Mouse (Mus musculus) hindbrain, postnatal 0 days (tissue): ENCODE data around the gene Cdr2. TPM values are rescaled to one million over a fixed set of nuclear protein-coding genes. Genes with fewer than 3 reads are reported as not detected.
"Not testable (repeated sequence)": the region's sequence is repeated elsewhere in the genome, so short reads cannot be mapped to it uniquely, and the experiment has no call there.

Source experiments
- ATAC-seq: fragments of 200-750 bp; cut with Nextera tagmentation; 2 replicates; pipeline ENCODE4 v1.8.0; 2017; ENCODE audit warnings: mild to moderate bottlenecking, moderate TSS enrichment, moderate library complexity
- DNase-seq: peaks from one replicate; pipeline ENCODE4 v3.0.0-alpha.2; 2015; ENCODE audit warnings: low spot score
- H3K27ac ChIP-seq: fragments of 300-500 bp; sonication (generic); 2 replicates; pipeline ENCODE4 v1.5.1; 2014; ENCODE audit warnings: mild to moderate bottlenecking
- H3K27me3 ChIP-seq: fragments of 300-500 bp; sonication (generic); 2 replicates; pipeline ENCODE4 v1.6.1; 2014; ENCODE audit warnings: low read length, mixed read lengths; ENCODE audit not compliant: insufficient read depth
- H3K36me3 ChIP-seq: fragments of 300-500 bp; sonication (generic); 2 replicates; pipeline ENCODE4 v1.6.1; 2014; ENCODE audit warnings: low read length, mixed read lengths; ENCODE audit not compliant: insufficient read depth
- H3K4me1 ChIP-seq: fragments of 300-500 bp; sonication (generic); 2 replicates; pipeline ENCODE4 v1.6.1; 2014; ENCODE audit warnings: antibody characterized with exemption, low read length, mixed read lengths; ENCODE audit not compliant: insufficient read depth
- H3K4me2 ChIP-seq: fragments of 300-500 bp; sonication (generic); 2 replicates; pipeline ENCODE4 v1.6.1; 2014; ENCODE audit warnings: low read depth, mild to moderate bottlenecking, low read length, moderate library complexity, mixed read lengths
- H3K4me3 ChIP-seq: fragments of 300-500 bp; sonication (generic); 2 replicates; pipeline ENCODE4 v1.5.1; 2014; ENCODE audit warnings: low read length
- H3K9ac ChIP-seq: fragments of 300-500 bp; sonication (generic); replicated peaks from 2 replicates; pipeline ENCODE4 v1.6.1; 2014; ENCODE audit warnings: mild to moderate bottlenecking, low read length, moderate library complexity, mixed read lengths
- H3K9me3 ChIP-seq: fragments of 300-500 bp; sonication (generic); 2 replicates; pipeline ENCODE4 v1.6.1; 2016; ENCODE audit warnings: low read length, mixed read lengths
- CTCF ChIP-seq: IDR thresholded peaks from 2 replicates; pipeline ENCODE4 v1.5.1; 2016; ENCODE audit warnings: antibody characterized with exemption, control low read depth, low read depth
- WGBS: fragments of 180-500 bp; shearing (Covaris S2); extraction: QIAGEN DNeasy Blood & Tissue Kit; methylation state at CpG from one replicate; pipeline ENCODE4 v1.1.7; 2014; 5-methylcytosine and 5-hydroxymethylcytosine counted together
- polyA plus RNA-seq: library from polyadenylated mRNA; unstranded; fragments of >200 nt; fragmentation: Nextera tagmentation; extraction: Ambion mirVana; gene quantifications from 2 replicates; pipeline ENCODE4 v1.2.1, GENCODE M21; 2015
- total RNA-seq: library from RNA; depleted of rRNA; stranded (reverse); fragments of >200 nt; gene quantifications from 2 replicates; pipeline ENCODE4 v1.2.3, GENCODE M21; 2014

Cdr2 gene
- total and polyA plus RNA-seq, 2 experiments from 2014 or later, result 11.2 to 24.6 TPM

DNA sequence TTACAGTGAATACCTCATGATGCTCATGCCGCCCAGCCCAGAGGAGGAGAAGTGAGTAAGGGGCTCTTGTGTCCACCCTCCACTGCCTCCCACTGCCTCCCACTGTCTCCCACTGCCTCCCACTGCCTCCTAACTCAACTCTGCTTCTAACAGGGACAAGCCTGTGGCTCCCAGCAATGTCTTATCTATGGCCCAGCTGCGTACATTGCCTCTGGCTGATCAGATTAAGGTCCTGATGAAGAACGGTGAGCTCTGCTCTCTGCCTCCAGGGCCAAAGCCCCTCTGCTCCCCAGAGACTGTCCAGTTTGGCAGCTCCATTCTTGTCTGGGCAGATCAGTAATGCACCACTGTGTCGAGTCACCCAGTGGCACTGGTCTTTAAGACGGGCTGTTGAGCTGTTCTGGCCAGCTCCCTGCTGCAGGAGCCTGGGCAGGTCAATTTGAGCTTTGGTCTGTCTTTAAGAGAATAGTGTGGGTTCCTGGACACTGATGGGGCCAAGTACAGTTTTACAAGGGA is 48.4 kb downstream of the Cdr2 start:
- no peak for ATAC-seq
- Histone ChIP-seq H3K9ac (no peak overlapping the region), H3K36me3 (peaks cover 71% of the 10 kb centered on the region), H3K9me3 (no peaks in the 10 kb centered on the region), H3K4me3 (no peak overlapping the region), H3K4me1 (no peaks in the 10 kb centered on the region), H3K27me3 (no peaks in the 10 kb centered on the region), H3K4me2 (no peak overlapping the region), H3K27ac (no peak overlapping the region)
- 75% methylated on average over 5 of the region's 5 CpGs for WGBS
- no peak for TF ChIP-seq CTCF
- no peak for DNase-seq

DNA sequence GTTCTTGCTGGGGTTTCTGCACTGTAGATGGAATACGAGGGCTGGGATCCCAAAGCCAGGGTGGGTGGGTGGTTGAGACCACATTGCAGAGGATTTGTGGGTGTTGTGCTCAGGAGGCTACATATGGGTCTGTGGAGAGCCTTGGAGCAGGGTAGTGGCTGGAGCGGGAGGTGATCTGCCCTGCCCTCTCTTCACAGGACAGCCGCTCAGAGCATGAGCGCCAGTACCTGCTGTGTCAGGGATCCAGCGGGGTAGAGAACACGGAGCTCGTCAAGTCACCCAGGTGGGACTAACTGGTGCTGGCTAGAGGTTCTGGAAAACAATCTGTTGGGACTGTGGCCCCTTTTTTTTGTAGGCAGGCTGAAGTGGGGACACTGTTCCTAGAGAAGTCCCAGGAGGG is 49.0 kb downstream of the Cdr2 start:
- DNase-seq, result no peak
- no peaks in the 10 kb centered on the region for H3K27me3 ChIP-seq
- no peaks in the 10 kb centered on the region for H3K9me3 ChIP-seq
- H3K4me3 ChIP-seq, result no peak overlapping the region
- ATAC-seq, result no peak
- no peak overlapping the region for H3K27ac ChIP-seq
- H3K9ac ChIP-seq, result no peak overlapping the region
- no peaks in the 10 kb centered on the region for H3K4me1 ChIP-seq
- no peak overlapping the region for H3K4me2 ChIP-seq
- TF ChIP-seq CTCF, result no peak
- 90% methylated on average over 7 of the region's 7 CpGs for whole genome bisulfite sequencing
- H3K36me3 ChIP-seq, result peaks cover 70% of the 10 kb centered on the region

DNA sequence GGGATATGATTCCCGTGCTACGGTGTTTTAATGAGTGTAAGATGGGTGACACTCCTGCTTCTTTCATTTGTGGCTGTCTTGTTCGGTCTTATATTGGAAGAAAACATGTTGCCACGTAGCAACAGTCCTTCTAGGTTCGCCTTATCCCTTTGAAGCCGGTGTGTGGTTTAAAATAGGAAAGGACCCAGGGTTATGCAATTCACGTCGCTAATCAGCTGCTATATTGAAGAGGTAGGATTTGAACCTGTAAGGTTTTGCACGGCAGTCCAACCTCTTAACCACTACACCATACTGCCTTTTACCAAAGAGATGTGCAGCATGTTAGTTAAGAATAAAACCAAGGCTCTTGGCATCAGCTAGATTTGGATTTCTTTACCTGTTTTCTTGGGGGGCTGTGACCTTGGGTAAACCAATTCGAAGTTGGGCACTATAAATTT is 63.6 kb downstream of the Cdr2 start:
- Histone ChIP-seq H3K27ac (peak overlapping the region; percentile 84), H3K36me3 (no peaks in the 10 kb centered on the region), H3K9ac (peak overlapping the region; percentile 83), H3K27me3 (no peaks in the 10 kb centered on the region), H3K4me1 (no peaks in the 10 kb centered on the region), H3K4me3 (peak overlapping the region; percentile 94), H3K4me2 (peak overlapping the region; percentile 83), H3K9me3 (no peaks in the 10 kb centered on the region)
- DNase-seq, result peak; percentile 81
- WGBS, result 7% methylated on average over 10 of the region's 10 CpGs
- TF ChIP-seq CTCF, result no peak
- ATAC-seq, result peak; percentile 39; the same call in 1 of the 2 replicates

DNA sequence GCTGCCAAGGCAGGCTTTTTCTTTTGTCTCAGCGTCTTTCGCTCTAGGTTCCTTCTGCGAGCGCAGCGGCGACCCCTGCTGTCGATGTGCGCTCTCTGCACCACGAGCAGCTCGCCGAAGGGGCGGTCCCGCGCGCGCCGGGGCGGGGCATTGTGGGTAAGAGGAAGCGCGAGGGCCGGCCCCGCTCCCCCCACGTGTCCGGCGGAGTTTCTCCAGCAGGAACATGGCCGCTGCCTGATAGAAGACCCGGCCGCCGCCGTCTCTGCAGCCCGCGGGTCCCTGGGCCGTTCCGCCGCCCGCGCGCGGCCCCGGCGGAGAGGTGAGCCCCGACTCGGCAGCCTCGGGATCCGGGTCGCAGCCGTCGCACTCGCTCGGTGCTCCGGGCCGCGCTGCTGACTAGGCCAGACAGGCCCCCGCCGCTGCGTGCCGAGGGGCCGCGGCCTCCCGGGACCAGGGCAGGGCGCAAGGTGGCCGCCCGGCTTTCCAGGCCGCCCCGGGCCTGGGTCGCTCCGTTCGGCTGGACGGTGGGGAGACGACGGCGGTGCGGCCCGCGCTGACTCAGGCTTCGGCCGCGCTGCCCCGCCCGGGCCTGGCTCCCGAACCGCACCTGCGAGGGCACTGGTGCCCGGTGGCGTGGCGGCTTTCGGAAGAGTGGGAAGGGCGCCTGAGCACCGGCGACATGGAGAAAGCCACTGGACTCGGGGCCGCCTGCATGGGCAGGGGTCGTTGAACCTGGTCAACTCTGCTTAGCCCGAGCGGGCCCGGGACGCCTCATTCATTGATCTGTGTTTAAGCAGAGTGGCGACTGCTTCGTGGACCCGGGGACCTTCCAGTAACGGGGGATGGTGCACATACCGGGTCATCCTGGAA is 64.3 kb downstream of the Cdr2 start, which contains the start of gene Polr3e:
Gene Polr3e (plus strand): TSS at position 153 of the 870 bp plus-strand sequence.
- TF ChIP-seq CTCF, result peak; percentile 81
- H3K9ac ChIP-seq, result peak within 1 kb of the TSS; percentile 83
- peak within 1 kb of the TSS; percentile 83 for H3K4me2 ChIP-seq
- no peaks in the 10 kb centered on the region for H3K27me3 ChIP-seq
- H3K27ac ChIP-seq, result peak within 1 kb of the TSS; percentile 84
- DNase-seq (peak; percentile 98), ATAC-seq (peak; percentile 97)
- WGBS, result under 1% methylated on average over 101 of the region's 102 CpGs
- H3K9me3 ChIP-seq, result no peaks in the 10 kb centered on the region
- H3K4me1 ChIP-seq, result no peaks in the 10 kb centered on the region
- H3K4me3 ChIP-seq, result peak within 1 kb of the TSS; percentile 94
- no peaks in the 10 kb centered on the region for H3K36me3 ChIP-seq

GRCm38 (mm10) chr7:120917279-120917591 is 64.9 kb downstream of the Cdr2 start:
- WGBS, result 6% methylated on average over 12 of the region's 12 CpGs
- DNase-seq (no peak), ATAC-seq (no peak)
- Histone ChIP-seq H3K9ac (no peak overlapping the region), H3K4me1 (no peaks in the 10 kb centered on the region), H3K36me3 (no peaks in the 10 kb centered on the region), H3K27ac (no peak overlapping the region), H3K4me3 (peak overlapping the region; percentile 94), H3K27me3 (no peaks in the 10 kb centered on the region), H3K9me3 (no peaks in the 10 kb centered on the region), H3K4me2 (peak overlapping the region; percentile 41)
- TF ChIP-seq CTCF, result no peak

GRCm38 (mm10) chr7:120916262-120916875 is 65.7 kb downstream of the Cdr2 start:
- Histone ChIP-seq H3K4me3 (no peak overlapping the region), H3K36me3 (no peaks in the 10 kb centered on the region), H3K9ac (no peak overlapping the region), H3K27ac (no peak overlapping the region), H3K4me2 (peak overlapping the region; percentile 41; the same call in 1 of the 2 replicates), H3K27me3 (no peaks in the 10 kb centered on the region), H3K9me3 (no peaks in the 10 kb centered on the region), H3K4me1 (no peaks in the 10 kb centered on the region)
- 25% methylated on average over 11 of the region's 11 CpGs for WGBS
- no peak for ATAC-seq
- no peak for TF ChIP-seq CTCF
- no peak for DNase-seq

DNA sequence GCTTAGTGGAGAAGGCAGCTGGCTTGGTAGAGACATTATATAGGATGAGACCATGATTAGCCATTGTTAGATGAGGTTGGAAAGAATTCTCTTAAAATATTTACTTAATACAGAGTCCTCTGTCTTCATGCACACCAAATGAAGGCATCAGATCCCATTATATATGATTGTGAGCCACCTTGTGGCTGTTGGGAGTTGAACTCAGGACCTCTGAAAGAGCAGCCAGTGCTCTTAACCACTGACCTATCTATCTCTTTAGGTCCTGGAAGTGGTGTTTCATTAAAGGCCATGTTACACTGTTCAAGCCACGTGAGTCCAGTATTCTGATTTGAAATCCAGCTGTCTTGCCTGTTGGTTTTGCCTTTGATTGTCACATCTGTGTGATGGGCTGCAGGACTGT is 68.8 kb downstream of the Cdr2 start:
- no peaks in the 10 kb centered on the region for H3K27me3 ChIP-seq
- DNase-seq, result peak; percentile 25
- no peak overlapping the region for H3K27ac ChIP-seq
- H3K36me3 ChIP-seq, result no peaks in the 10 kb centered on the region
- no peak overlapping the region for H3K4me2 ChIP-seq
- 0 out of 2 replicates have a peak, but pooled peaks have one; percentile 7 for TF ChIP-seq CTCF
- no peaks in the 10 kb centered on the region for H3K9me3 ChIP-seq
- no peak overlapping the region for H3K4me3 ChIP-seq
- ATAC-seq, result no peak
- no peaks in the 10 kb centered on the region for H3K4me1 ChIP-seq
- WGBS, result 44% methylated on average over 1 of the region's 1 CpGs
- no peak overlapping the region for H3K9ac ChIP-seq

DNA sequence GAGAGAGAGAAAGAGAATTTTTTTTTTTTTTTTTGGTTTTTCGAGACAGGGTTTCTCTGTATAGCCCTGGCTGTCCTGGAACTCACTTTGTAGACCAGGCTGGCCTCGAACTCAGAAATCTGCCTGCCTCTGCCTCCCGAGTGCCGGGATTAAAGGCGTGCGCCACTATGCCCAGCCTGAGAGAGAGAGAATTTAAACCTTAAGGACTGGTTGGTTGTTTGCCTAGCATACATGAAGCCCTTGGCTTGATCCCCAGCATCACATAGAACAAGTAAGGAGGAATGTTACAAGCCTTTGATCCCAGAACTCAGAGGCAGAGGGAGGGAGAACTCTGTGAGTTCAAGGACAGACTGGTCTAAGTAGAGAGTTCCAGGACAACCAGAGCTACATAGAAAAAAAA is 70.8 kb downstream of the Cdr2 start:
- not testable (repeated sequence) for H3K4me3 ChIP-seq, H3K4me1 ChIP-seq, H3K9ac ChIP-seq, H3K27ac ChIP-seq, DNase-seq, H3K36me3 ChIP-seq, H3K4me2 ChIP-seq, H3K27me3 ChIP-seq, ATAC-seq, H3K9me3 ChIP-seq
- WGBS, result 95% methylated on average over 6 of the region's 6 CpGs
